20 mouse cellular contexts compared by ENCODE assay signal in genomic region chr1:138920082-138920481, GRCm38 (mm10). TPM values are rescaled to one million over a fixed set of nuclear protein-coding genes. Genes with fewer than 3 reads are reported as not detected.
DNase-seq lines count a peak whose midpoint lies in the region; ATAC-seq and TF ChIP-seq lines count a peak whose summit lies in the region.
"Had no signal": no experiment of that assay in that cellular context is flagged by ENCODE, and none has a peak within 500 bp of the region (broad histone marks: within the 10 kb centered on the region; RNA-seq: fewer than 3 reads in every experiment).

No protein-coding gene starts in this region.

- no peak for TF ChIP-seq CTCF in layer of hippocampus, adult 2 months (conservative IDR thresholded peaks at IDR 0.05)

- H3K4me3 ChIP-seq in liver, embryonic 12.5 days, result no peak overlapping the region
- H3K4me3 ChIP-seq in liver, embryonic 16.5 days (ENCODE audit: low read depth, low read length), result no peak overlapping the region
- H3K4me3 ChIP-seq in layer of hippocampus, adult 2 months, result no peak overlapping the region
- H3K4me3 ChIP-seq: embryonic facial prominence, embryonic 15.5 days; erythroblast, embryonic 14.5 days; forebrain, embryonic 10.5 days; heart, embryonic 10.5 days; hindbrain, embryonic 13.5 days had no signal

- H3K9me3 ChIP-seq in liver, embryonic 12.5 days (replicated peaks), result no peaks in the 10 kb centered on the region
- no peaks in the 10 kb centered on the region for H3K9me3 ChIP-seq in liver, embryonic 16.5 days (replicated peaks; ENCODE audit: control insufficient read depth, low read length)
- H3K9me3 ChIP-seq: embryonic facial prominence, embryonic 15.5 days; forebrain, embryonic 10.5 days; heart, embryonic 10.5 days; hindbrain, embryonic 13.5 days had no signal

- WGBS in liver, embryonic 12.5 days (ENCODE audit: insufficient replicate concordance), result 31% methylated on average over 3 of the region's 3 CpGs
- WGBS in liver, embryonic 16.5 days (ENCODE audit: insufficient replicate concordance), result 23% methylated on average over 3 of the region's 3 CpGs

- peak; percentile 84 for ATAC-seq in liver, embryonic 12.5 days
- peak; percentile 36 for ATAC-seq in common myeloid progenitor, adult 5-6 weeks (replicated peaks; ENCODE audit: low read depth, poor library complexity, severe bottlenecking)
- peak; percentile 61; the same call in 1 of the 2 replicates for ATAC-seq in liver, embryonic 16.5 days (ENCODE audit: low read depth)
- no peak for ATAC-seq in activated CD4-positive, CD25-positive, alpha-beta regulatory T cell, adult 4 months
- ATAC-seq: forebrain, embryonic 14.5 days had no signal

- DNase-seq in liver, result no peak
- no peak for DNase-seq in layer of hippocampus, adult 2 months (ENCODE audit: low spot score in 2 of 2)
- no peak for DNase-seq in layer of hippocampus, adult 9-10 months (ENCODE audit: low spot score)
- DNase-seq: adrenal gland, postnatal 14 days; cerebellum, adult 2 months; cerebellum, postnatal 10 days; embryo, embryonic 11 days; gastrocnemius, postnatal 10 days; heart, adult 18-20 months; heart, postnatal 10 days had no signal

- H3K9ac ChIP-seq in liver, embryonic 12.5 days, result no peak overlapping the region
- no peak overlapping the region for H3K9ac ChIP-seq in liver, embryonic 16.5 days (ENCODE audit: low read depth, low read length)
- H3K9ac ChIP-seq: embryonic facial prominence, embryonic 15.5 days; hindbrain, embryonic 13.5 days had no signal

- no peaks in the 10 kb centered on the region for H3K36me3 ChIP-seq in liver, embryonic 12.5 days
- H3K36me3 ChIP-seq in liver, embryonic 16.5 days (ENCODE audit: control insufficient read depth, insufficient read depth), result no peaks in the 10 kb centered on the region
- H3K36me3 ChIP-seq: embryonic facial prominence, embryonic 15.5 days; forebrain, embryonic 10.5 days; heart, embryonic 10.5 days; hindbrain, embryonic 13.5 days had no signal

- H3K4me2 ChIP-seq in liver, embryonic 12.5 days, result no peak overlapping the region
- H3K4me2 ChIP-seq in liver, embryonic 16.5 days (ENCODE audit: low read depth, low read length), result no peak overlapping the region
- H3K4me2 ChIP-seq: embryonic facial prominence, embryonic 15.5 days; hindbrain, embryonic 13.5 days had no signal

- no peak overlapping the region for H3K27ac ChIP-seq in liver, embryonic 12.5 days
- no peak overlapping the region for H3K27ac ChIP-seq in liver, embryonic 16.5 days (ENCODE audit: low read length)
- no peak overlapping the region for H3K27ac ChIP-seq in layer of hippocampus, adult 2 months
- H3K27ac ChIP-seq: embryonic facial prominence, embryonic 15.5 days; forebrain, embryonic 10.5 days; heart, embryonic 10.5 days; hindbrain, embryonic 13.5 days had no signal

- H3K4me1 ChIP-seq in liver, embryonic 12.5 days, result peaks cover 8% of the 10 kb centered on the region
- no peaks in the 10 kb centered on the region for H3K4me1 ChIP-seq in liver, embryonic 16.5 days (ENCODE audit: control insufficient read depth, low read depth, low read length)
- H3K4me1 ChIP-seq: embryonic facial prominence, embryonic 15.5 days; forebrain, embryonic 10.5 days; hindbrain, embryonic 13.5 days had no signal

- H3K27me3 ChIP-seq in liver, embryonic 12.5 days (replicated peaks), result no peaks in the 10 kb centered on the region
- no peaks in the 10 kb centered on the region for H3K27me3 ChIP-seq in liver, embryonic 16.5 days (ENCODE audit: control insufficient read depth, insufficient read depth, low read depth, low read length)
- H3K27me3 ChIP-seq: embryonic facial prominence, embryonic 15.5 days; hindbrain, embryonic 13.5 days had no signal

RNA-seq across cellular contexts. Expression of gene Dennd1b, which starts 43.2 kb away (rescaled TPM):
- polyA plus RNA-seq in liver, embryonic 12.5 days (2016; fragmentation: Nextera tagmentation; extraction: Ambion mirVana), result 4.7 and 5.1 TPM in 2 replicates
- 20.9 and 25.1 TPM in 2 replicates for total RNA-seq in common myeloid progenitor, adult 5-6 weeks (2017)
- polyA plus RNA-seq in liver, embryonic 16.5 days (2015; fragmentation: Nextera tagmentation; extraction: Ambion mirVana), result 1.8 and 3.1 TPM in 2 replicates
- 10 to 100 TPM; 56.1 to 59.9 TPM for total RNA-seq in layer of hippocampus, adult 2 months (2021)
- polyA plus RNA-seq in activated CD4-positive, CD25-positive, alpha-beta regulatory T cell, adult 4 months (2017; shearing (Covaris generic)), result 10 to 100 TPM; 19.2 to 28.0 TPM
- polyA plus RNA-seq: erythroblast, embryonic 14.5 days had no signal
